Mouse (Mus musculus) erythroblast, embryonic 14.5 days (primary cell): ENCODE data around the gene Papln.

ENCODE experiments used
- GATA1 ChIP-seq: IDR thresholded peaks from 2 replicates; pipeline ENCODE4 v1.6.1; 2012; ENCODE audit warnings: low read length, inconsistent platforms, mixed read lengths
- TAL1 ChIP-seq: IDR thresholded peaks from 3 replicates; pipeline ENCODE4 v1.6.1; 2012; ENCODE audit warnings: low read length, inconsistent platforms, mixed read lengths

DNA sequence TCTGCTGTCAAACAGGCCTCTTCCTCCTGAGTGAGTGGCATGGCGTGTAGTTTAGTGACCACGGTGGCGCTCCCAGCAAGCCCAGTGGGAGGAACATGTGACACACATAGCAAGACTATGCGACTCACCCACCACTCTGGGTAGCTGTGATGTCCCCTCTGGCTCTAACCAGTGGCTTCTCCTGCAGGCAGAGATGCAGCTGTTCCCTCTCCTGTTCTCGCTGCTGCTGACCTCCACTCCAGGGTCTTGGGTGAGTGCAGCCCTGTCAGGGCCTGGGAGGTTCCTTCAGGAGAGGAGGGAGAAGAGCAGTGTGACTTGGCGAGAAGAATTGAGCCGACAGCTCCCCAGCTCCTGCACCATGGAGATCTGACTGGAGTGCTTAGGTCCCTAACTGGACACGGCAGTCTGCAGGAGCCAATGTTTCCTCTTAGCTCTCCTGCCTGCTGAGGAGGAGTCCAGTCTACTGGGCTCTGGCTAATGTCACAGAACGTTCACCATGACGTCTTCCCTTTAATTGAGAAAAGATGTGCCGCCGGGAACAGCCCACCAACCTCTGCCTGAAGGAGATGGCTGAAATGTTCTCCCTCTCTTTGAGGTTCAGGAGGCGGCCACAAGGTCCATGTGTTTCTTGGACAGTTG, 2.6 kb downstream of the Papln start:
- no peak for TF ChIP-seq TAL1
- no peak for TF ChIP-seq GATA1
